Mouse (Mus musculus) bone marrow, adult 2 months (tissue): Measurements from ENCODE around the gene Nhlrc2. TPM values are rescaled to one million over a fixed set of nuclear protein-coding genes. Genes with fewer than 3 reads are reported as not detected.

Source experiments
- H3K27ac ChIP-seq: fragments of 200-500 bp; 2 replicates; pipeline ENCODE4 v1.5.1; 2012; ENCODE audit warnings: low read depth, mild to moderate bottlenecking, control low read depth, inconsistent platforms, low read length; ENCODE audit not compliant: control insufficient read depth, poor library complexity, insufficient read depth
- H3K4me1 ChIP-seq: fragments of 200-500 bp; 2 replicates; pipeline ENCODE4 v1.6.1; 2011; ENCODE audit warnings: low read length; ENCODE audit not compliant: control insufficient read depth, insufficient read depth
- H3K4me3 ChIP-seq: fragments of 200-500 bp; replicated peaks from 2 replicates; pipeline ENCODE3; 2011; ENCODE audit warnings: mild to moderate bottlenecking, low read depth, low read length, control low read depth; ENCODE audit not compliant: control insufficient read depth
- CTCF ChIP-seq: fragments of 200-500 bp; IDR thresholded peaks from 2 replicates; pipeline ENCODE4 v1.5.1; 2011; ENCODE audit warnings: low read length, control low read depth; ENCODE audit not compliant: control insufficient read depth, insufficient read depth
- POLR2A ChIP-seq: fragments of 200-500 bp; IDR thresholded peaks from 2 replicates; pipeline ENCODE4 v1.6.1; 2011; ENCODE audit warnings: low read depth, mild to moderate bottlenecking, control low read depth, low read length, borderline replicate concordance; ENCODE audit not compliant: control insufficient read depth
- WGBS: fragments of 180-500 bp; shearing (Covaris S2); methylation state at CpG from one replicate; pipeline ENCODE4 v1.1.7; 2018; 5-methylcytosine and 5-hydroxymethylcytosine counted together
- polyA plus RNA-seq: library from polyadenylated mRNA; stranded (reverse); fragments of >200 nt; gene quantifications from 2 replicates; pipeline ENCODE4 v1.2.4, GENCODE M21; 2011; ENCODE audit warnings: low replicate concordance; ENCODE audit not compliant: missing spikeins, insufficient read depth, insufficient read length

The Nhlrc2 gene
- polyA plus RNA-seq, 1 experiment: 5.1 TPM

- Histone ChIP-seq H3K27ac (no peak overlapping the region), H3K4me1 (no peaks in the 10 kb centered on the region), H3K4me3 (no peak overlapping the region)
- 73% methylated on average over 1 of the region's 1 CpGs for WGBS
- no peak for TF ChIP-seq POLR2A
- TF ChIP-seq CTCF: no peak
These were observed 29.7 kb downstream of the Nhlrc2 start for GRCm38 (mm10) chr19:56577801-56578200.

GRCm38 (mm10) chr19:56581981-56582380, 33.9 kb downstream of the Nhlrc2 start:
- Histone ChIP-seq H3K27ac (no peak overlapping the region), H3K4me1 (no peaks in the 10 kb centered on the region), H3K4me3 (no peak overlapping the region)
- 86% methylated on average over 5 of the region's 5 CpGs for WGBS
- TF ChIP-seq CTCF (no peak), POLR2A (no peak)

- Histone ChIP-seq H3K4me3 (no peak overlapping the region), H3K27ac (no peak overlapping the region), H3K4me1 (no peaks in the 10 kb centered on the region)
- TF ChIP-seq POLR2A: no peak
- no peak for TF ChIP-seq CTCF
- WGBS: 85% methylated on average over 5 of the region's 5 CpGs
These were observed 35.7 kb downstream of the Nhlrc2 start for GRCm38 (mm10) chr19:56583785-56584184.

- Histone ChIP-seq H3K27ac (no peak overlapping the region), H3K4me3 (no peak overlapping the region), H3K4me1 (no peaks in the 10 kb centered on the region)
- WGBS: 88% methylated on average over 3 of the region's 3 CpGs
- TF ChIP-seq POLR2A (no peak), CTCF (no peak)
These were observed 36.2 kb downstream of the Nhlrc2 start for GRCm38 (mm10) chr19:56584288-56584687.

GRCm38 (mm10) chr19:56586320-56586719, 38.3 kb downstream of the Nhlrc2 start:
- 80% methylated on average over 8 of the region's 8 CpGs for WGBS

GRCm38 (mm10) chr19:56588205-56588626, 40.2 kb downstream of the Nhlrc2 start:
- H3K4me3 ChIP-seq: no peak overlapping the region
- 64% methylated on average over 6 of the region's 6 CpGs for WGBS
- no peaks in the 10 kb centered on the region for H3K4me1 ChIP-seq
- H3K27ac ChIP-seq: no peak overlapping the region
- TF ChIP-seq POLR2A: no peak
- TF ChIP-seq CTCF: no peak

More at GRCm38 (mm10) chr19:56586320-56586719, 38.3 kb downstream of the Nhlrc2 start:
- Histone ChIP-seq H3K4me1 (no peaks in the 10 kb centered on the region), H3K27ac (no peak overlapping the region), H3K4me3 (no peak overlapping the region)
- no peak for TF ChIP-seq POLR2A
- no peak for TF ChIP-seq CTCF

GRCm38 (mm10) chr19:56589008-56589407, 40.9 kb downstream of the Nhlrc2 start:
- Histone ChIP-seq H3K4me3 (no peak overlapping the region), H3K27ac (no peak overlapping the region), H3K4me1 (no peaks in the 10 kb centered on the region)
- TF ChIP-seq POLR2A: no peak
- no peak for TF ChIP-seq CTCF
- WGBS: 82% methylated on average over 6 of the region's 6 CpGs

- no peaks in the 10 kb centered on the region for H3K4me1 ChIP-seq
These were observed 41.4 kb downstream of the Nhlrc2 start for GRCm38 (mm10) chr19:56589455-56589854.

GRCm38 (mm10) chr19:56590250-56590649, 42.2 kb downstream of the Nhlrc2 start:
- Histone ChIP-seq H3K4me3 (no peak overlapping the region), H3K4me1 (no peaks in the 10 kb centered on the region), H3K27ac (no peak overlapping the region)
- 91% methylated on average over 3 of the region's 3 CpGs for WGBS
- TF ChIP-seq POLR2A: no peak
- no peak for TF ChIP-seq CTCF

More at GRCm38 (mm10) chr19:56589455-56589854, 41.4 kb downstream of the Nhlrc2 start:
- no peak overlapping the region for H3K4me3 ChIP-seq
- 92% methylated on average over 5 of the region's 5 CpGs for WGBS
- TF ChIP-seq CTCF (no peak), POLR2A (no peak)
- no peak overlapping the region for H3K27ac ChIP-seq
